Mouse (Mus musculus): Measurements from ENCODE around the gene Rhbdd2. TPM values are rescaled to one million over a fixed set of nuclear protein-coding genes. Genes with fewer than 3 reads are reported as not detected.

Gene Rhbdd2
- polyA plus RNA-seq (2012; ENCODE audit: low replicate concordance) = 20.7 and 69.9 TPM in 2 replicates

DNA sequence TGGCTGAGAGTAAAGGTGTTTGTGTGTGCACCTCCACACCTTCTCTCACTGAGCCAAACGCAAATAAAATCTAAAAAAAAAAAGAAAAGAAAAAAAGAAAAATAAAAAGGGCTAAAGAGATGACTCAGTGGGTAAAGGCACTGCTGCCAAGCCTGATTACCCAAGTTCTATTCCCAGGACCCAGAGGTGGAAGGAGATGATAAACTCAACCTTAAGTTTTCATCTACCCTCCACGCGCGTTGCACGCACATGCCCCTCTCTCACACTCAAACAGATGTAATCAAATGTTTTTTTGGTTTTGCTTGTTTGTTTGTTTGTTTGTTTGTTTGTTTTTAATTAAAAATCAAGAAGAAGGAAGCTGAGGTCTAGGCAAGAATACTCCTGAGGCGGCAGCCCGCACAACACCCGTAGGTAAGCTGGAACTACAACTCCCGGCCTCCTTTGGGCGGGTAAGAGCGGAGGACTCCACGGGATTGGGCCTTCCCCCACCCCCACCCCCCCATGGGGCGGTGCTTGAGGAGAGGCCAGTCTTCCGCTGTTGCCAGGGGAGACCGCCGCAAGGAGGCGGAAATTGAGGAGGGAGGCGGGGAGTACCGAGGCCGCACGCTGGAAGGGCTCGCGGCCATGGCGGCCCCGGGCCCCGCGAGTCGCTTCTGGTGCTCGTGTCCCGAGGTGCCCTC, at the start of gene Rhbdd2:
Gene Rhbdd2 (plus strand): TSS at position 502 of the 680 bp plus-strand sequence.

GRCm38 (mm10) chr5:135669741-135670275, 37.4 kb downstream of the Rhbdd2 start, which contains the start of gene Por:
Gene Por, plus strand, starts transcription at chr5:135670033.

Other genes with a start within 250 kb of the Rhbdd2 start
- gene Pom121, start 238.1 kb upstream of the Rhbdd2 start, polyA plus RNA-seq (2012; ENCODE audit: low replicate concordance) = 84.1 and 88.5 TPM in 2 replicates
- 13.1 and 16.0 TPM in 2 replicates for gene Hip1, start 87.5 kb upstream of the Rhbdd2 start, polyA plus RNA-seq (2012; ENCODE audit: low replicate concordance)
- not detected in 2 replicates for gene Ccl26, start 69.0 kb upstream of the Rhbdd2 start, polyA plus RNA-seq (2012; ENCODE audit: low replicate concordance)
- 3.7 and 4.3 TPM in 2 replicates for gene Ccl24, start 59.6 kb upstream of the Rhbdd2 start, polyA plus RNA-seq (2012; ENCODE audit: low replicate concordance)
- gene Por, start 37.4 kb downstream of the Rhbdd2 start, polyA plus RNA-seq (2012; ENCODE audit: low replicate concordance) = 107 and 374 TPM in 2 replicates
- 14.4 and 30.0 TPM in 2 replicates for gene Tmem120a, start 111.8 kb downstream of the Rhbdd2 start, polyA plus RNA-seq (2012; ENCODE audit: low replicate concordance)
- gene Styxl1, start 145.8 kb downstream of the Rhbdd2 start, polyA plus RNA-seq (2012; ENCODE audit: low replicate concordance) = 0.52 TPM in 1 of 2 replicates, not detected in the other
- 173 and 321 TPM in 2 replicates for gene Mdh2, start 145.9 kb downstream of the Rhbdd2 start, polyA plus RNA-seq (2012; ENCODE audit: low replicate concordance)
- gene Srrm3, start 174.3 kb downstream of the Rhbdd2 start, polyA plus RNA-seq (2012; ENCODE audit: low replicate concordance) = 0.10 TPM in 1 of 2 replicates, not detected in the other

Measured in hematopoietic multipotent progenitor cell, adult 10-12 weeks (in vitro differentiated cells).